Mouse (Mus musculus) G1E (cell line): ENCODE measurements around the gene Emc9. TPM values are rescaled to one million over a fixed set of nuclear protein-coding genes. Genes with fewer than 3 reads are reported as not detected.

ENCODE experiments used
- ATAC-seq: 2 replicates; pipeline ENCODE4 v1.8.0; 2016; ENCODE audit warnings: mild to moderate bottlenecking; ENCODE audit not compliant: insufficient number of reproducible peaks, poor library complexity, low FRiP score, severe bottlenecking; ENCODE audit errors: extremely low read depth
- DNase-seq: peaks from one replicate; pipeline ENCODE4 v3.0.0; 2012; ENCODE audit warnings: low spot score
- H3K27me3 ChIP-seq: 2 replicates; pipeline ENCODE4 v1.6.1; 2012; ENCODE audit warnings: mild to moderate bottlenecking, low read length, inconsistent platforms; ENCODE audit not compliant: insufficient read depth
- H3K36me3 ChIP-seq: replicated peaks from 2 replicates; pipeline ENCODE3; 2012; ENCODE audit warnings: mild to moderate bottlenecking, inconsistent platforms
- H3K4me1 ChIP-seq: 2 replicates; pipeline ENCODE4 v1.6.1; 2012; ENCODE audit warnings: low read depth, low read length, inconsistent platforms, mixed read lengths; ENCODE audit not compliant: insufficient read depth
- H3K4me3 ChIP-seq: 2 replicates; pipeline ENCODE4 v1.5.1; 2012; ENCODE audit warnings: low read depth, mild to moderate bottlenecking, inconsistent platforms, low read length, moderate library complexity, mixed read lengths
- H3K9me3 ChIP-seq: replicated peaks from 2 replicates; pipeline ENCODE4 v1.6.1; 2012; ENCODE audit warnings: inconsistent platforms
- CTCF ChIP-seq: IDR thresholded peaks from 2 replicates; pipeline ENCODE4 v1.5.1; 2012; ENCODE audit warnings: low read depth, low read length, inconsistent platforms, mixed read lengths
- GATA1 ChIP-seq: IDR thresholded peaks from 2 replicates; pipeline ENCODE4 v1.6.1; 2012; ENCODE audit warnings: borderline replicate concordance, low read length, inconsistent platforms, mixed read lengths
- GATA2 ChIP-seq: IDR thresholded peaks from 2 replicates; pipeline ENCODE4 v1.6.1; 2012; ENCODE audit warnings: low read depth, low read length, inconsistent platforms, borderline replicate concordance
- POLR2AphosphoS5 ChIP-seq: IDR thresholded peaks from 2 replicates; pipeline ENCODE4 v1.6.1; 2012; ENCODE audit warnings: low read depth, low read length, inconsistent platforms; ENCODE audit not compliant: insufficient replicate concordance
- TAL1 ChIP-seq: conservative IDR thresholded peaks from 2 replicates; pipeline ENCODE4 v1.6.1; 2012; ENCODE audit warnings: low read depth, low read length, inconsistent platforms, mixed read lengths
- polyA plus RNA-seq: library from polyadenylated mRNA; stranded (reverse); fragments of >175 nt; gene quantifications from 2 replicates; pipeline ENCODE4 v1.2.3, GENCODE M21; 2012
- total RNA-seq, 2 experiments: library from RNA; stranded (forward) in 1 of 2; stranded (reverse) in 1 of 2; fragments of 200-1000 nt in 1 of 2; fragments of >200 nt in 1 of 2; fragmentation: Nextera tagmentation in 1 of 2; gene quantifications; 2 replicates each; pipeline ENCODE4 v1.2.3; 2014 to 2017

Gene Emc9
- total and polyA plus RNA-seq, 3 experiments = 16.7 to 23.6 (median 20.2) TPM

- ATAC-seq = peak; percentile 19; the same call in 1 of the 2 replicates
- peaks cover 61% of the 10 kb centered on the region for H3K4me1 ChIP-seq
- DNase-seq = peak; percentile 29
- H3K27me3 ChIP-seq = no peaks in the 10 kb centered on the region
- peak overlapping the region; percentile 84 for H3K4me3 ChIP-seq
- peaks cover 28% of the 10 kb centered on the region for H3K36me3 ChIP-seq
- no peak for TF ChIP-seq GATA1
- peak; percentile 83 for TF ChIP-seq TAL1
- no peaks in the 10 kb centered on the region for H3K9me3 ChIP-seq
These were observed 26.2 kb downstream of the Emc9 start for GRCm38 (mm10) chr14:55558740-55559448.

GRCm38 (mm10) chr14:55557587-55557986 is 27.5 kb downstream of the Emc9 start:
- H3K36me3 ChIP-seq = peaks cover 15% of the 10 kb centered on the region
- no peak for TF ChIP-seq GATA2
- no peak for TF ChIP-seq TAL1
- TF ChIP-seq GATA1 = no peak
- no peak for TF ChIP-seq CTCF
- TF ChIP-seq POLR2AphosphoS5 = no peak
- no peak overlapping the region; the same call in 1 of the 2 replicates for H3K4me3 ChIP-seq
- H3K4me1 ChIP-seq = peaks cover 58% of the 10 kb centered on the region
- DNase-seq (no peak), ATAC-seq (no peak)
- H3K9me3 ChIP-seq = no peaks in the 10 kb centered on the region
- H3K27me3 ChIP-seq = no peaks in the 10 kb centered on the region

GRCm38 (mm10) chr14:55557003-55557402 is 28.1 kb downstream of the Emc9 start:
- Histone ChIP-seq H3K27me3 (no peaks in the 10 kb centered on the region), H3K4me3 (no peak overlapping the region), H3K4me1 (peaks cover 57% of the 10 kb centered on the region), H3K36me3 (peaks cover 10% of the 10 kb centered on the region), H3K9me3 (no peaks in the 10 kb centered on the region)
- no peak for ATAC-seq
- DNase-seq = peak; percentile 72
- no peak for TF ChIP-seq GATA1
- no peak for TF ChIP-seq POLR2AphosphoS5
- peak; percentile 43; the same call in 1 of the 2 replicates for TF ChIP-seq CTCF

- Histone ChIP-seq H3K4me1 (peaks cover 45% of the 10 kb centered on the region), H3K27me3 (no peaks in the 10 kb centered on the region)
- ATAC-seq = no peak
These were observed 29.3 kb downstream of the Emc9 start for GRCm38 (mm10) chr14:55555788-55556187.

GRCm38 (mm10) chr14:55554635-55555034 is 30.5 kb downstream of the Emc9 start:
- DNase-seq (no peak), ATAC-seq (no peak)
- TF ChIP-seq GATA1 = no peak
- Histone ChIP-seq H3K27me3 (no peaks in the 10 kb centered on the region), H3K36me3 (peaks cover 15% of the 10 kb centered on the region), H3K9me3 (no peaks in the 10 kb centered on the region), H3K4me3 (no peak overlapping the region), H3K4me1 (peaks cover 45% of the 10 kb centered on the region)

More at GRCm38 (mm10) chr14:55555788-55556187, 29.3 kb downstream of the Emc9 start:
- Histone ChIP-seq H3K4me3 (no peak overlapping the region), H3K36me3 (peaks cover 4% of the 10 kb centered on the region), H3K9me3 (no peaks in the 10 kb centered on the region)
- TF ChIP-seq GATA2 (no peak), GATA1 (no peak), TAL1 (no peak), POLR2AphosphoS5 (no peak), CTCF (no peak)
- DNase-seq = no peak

GRCm38 (mm10) chr14:55551794-55552193 is 33.3 kb downstream of the Emc9 start:
- Histone ChIP-seq H3K27me3 (no peaks in the 10 kb centered on the region), H3K4me1 (peaks cover 26% of the 10 kb centered on the region), H3K9me3 (no peaks in the 10 kb centered on the region), H3K4me3 (no peak overlapping the region), H3K36me3 (peaks cover 42% of the 10 kb centered on the region)
- DNase-seq (no peak), ATAC-seq (no peak)
- TF ChIP-seq GATA2 (no peak), TAL1 (no peak), CTCF (no peak), GATA1 (no peak), POLR2AphosphoS5 (no peak)

- H3K27me3 ChIP-seq = no peaks in the 10 kb centered on the region
- TF ChIP-seq CTCF (no peak), TAL1 (no peak), GATA2 (no peak), POLR2AphosphoS5 (no peak), GATA1 (no peak)
- no peak overlapping the region for H3K4me3 ChIP-seq
- peaks cover 46% of the 10 kb centered on the region for H3K36me3 ChIP-seq
- H3K9me3 ChIP-seq = no peaks in the 10 kb centered on the region
- H3K4me1 ChIP-seq = peaks cover 21% of the 10 kb centered on the region
- DNase-seq (no peak), ATAC-seq (no peak)
These were observed 33.8 kb downstream of the Emc9 start for GRCm38 (mm10) chr14:55551347-55551746.
